Mouse (Mus musculus): Measurements from ENCODE around the gene Afmid. TPM values are rescaled to one million over a fixed set of nuclear protein-coding genes. Genes with fewer than 3 reads are reported as not detected.
A peak's percentile ranks its signal among the peaks of the same experiment; 100 is the strongest.

The Afmid gene
- polyA plus RNA-seq, 1 experiment from 2014 or later = 20.8 TPM

DNA sequence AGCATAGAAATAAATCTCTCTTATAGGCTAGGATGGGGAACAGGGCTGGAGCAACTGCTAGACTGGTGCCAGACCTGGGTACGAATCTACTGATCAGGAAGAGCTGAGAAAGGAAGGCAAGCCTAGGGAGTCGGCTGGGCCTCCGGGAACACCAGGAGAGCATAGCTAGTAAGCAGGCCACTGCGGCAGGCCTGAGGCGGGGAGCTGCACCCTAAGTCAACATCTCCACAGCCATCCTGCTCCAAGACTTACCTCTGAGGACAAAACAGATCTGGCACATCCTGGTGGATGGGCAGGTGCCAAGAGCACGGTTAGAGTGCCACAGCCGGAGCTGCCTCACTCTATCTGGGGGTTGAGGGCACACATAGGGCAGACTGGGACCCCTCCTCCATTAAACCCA is 5.6 kb upstream of the Afmid start:
- ATAC-seq (ENCODE audit: insufficient number of reproducible peaks, insufficient read depth, low FRiP score, low read depth) = no peak
- Histone ChIP-seq H3K9ac (ENCODE audit: low read length) (peak overlapping the region; percentile 53), H3K4me3 (ENCODE audit: control insufficient read depth in 1 of 2, insufficient read depth in 1 of 2, low read depth in 1 of 2, low read length in 2 of 2) (no peak overlapping the region), H3K27ac (replicated peaks in 1 of 2; ENCODE audit: control insufficient read depth in 1 of 2, insufficient read depth in 1 of 2, low read depth in 2 of 2, low read length in 2 of 2) (peak overlapping the region in 1 of 2 experiments; percentile 77; a peak in 2 of 4 replicates), H3K9me3 (ENCODE audit: control insufficient read depth, low read length) (no peaks in the 10 kb centered on the region), H3K4me2 (ENCODE audit: low read length) (no peak overlapping the region), H3K27me3 (ENCODE audit: control insufficient read depth, insufficient read depth, low read length) (no peaks in the 10 kb centered on the region), H3K4me1 (ENCODE audit: control insufficient read depth in 2 of 2, insufficient read depth in 2 of 2, low read length in 2 of 2) (peaks cover 30 to 49% of the 10 kb centered on the region in 2 experiments), H3K36me3 (ENCODE audit: control insufficient read depth, insufficient read depth, low read length) (peaks cover 88% of the 10 kb centered on the region)
- WGBS = 93% methylated on average over 7 of the region's 7 CpGs

DNA sequence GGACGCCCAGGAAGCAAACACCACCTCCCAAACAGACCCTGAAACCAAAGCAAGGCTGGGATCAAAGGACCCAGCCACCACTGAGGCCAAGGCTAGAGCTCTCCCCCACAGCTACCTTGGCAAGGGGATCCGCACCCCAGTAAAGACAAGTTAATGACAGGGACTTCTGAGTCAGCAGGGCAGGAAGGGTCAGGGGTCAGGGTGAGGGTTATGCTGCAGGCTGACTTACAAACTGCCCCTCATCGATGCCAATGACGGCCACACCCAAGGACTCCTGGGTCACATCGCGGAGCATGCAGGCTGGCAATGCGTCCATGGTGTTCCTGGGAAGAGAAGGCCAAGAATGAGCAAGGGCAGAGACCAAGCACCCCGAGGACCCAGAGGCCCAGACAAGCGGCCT is 3.9 kb upstream of the Afmid start:
- Histone ChIP-seq H3K4me1 (ENCODE audit: control insufficient read depth in 2 of 2, insufficient read depth in 2 of 2, low read length in 2 of 2) (peaks cover 38 to 63% of the 10 kb centered on the region in 2 experiments), H3K4me2 (ENCODE audit: low read length) (no peak overlapping the region), H3K27ac (replicated peaks in 1 of 2; ENCODE audit: control insufficient read depth in 1 of 2, insufficient read depth in 1 of 2, low read depth in 2 of 2, low read length in 2 of 2) (no peak overlapping the region), H3K9ac (ENCODE audit: low read length) (0 out of 2 replicates have a peak overlapping the region, but pooled peaks have one; percentile 54), H3K9me3 (ENCODE audit: control insufficient read depth, low read length) (no peaks in the 10 kb centered on the region), H3K36me3 (ENCODE audit: control insufficient read depth, insufficient read depth, low read length) (peaks cover 72% of the 10 kb centered on the region), H3K4me3 (ENCODE audit: control insufficient read depth in 1 of 2, insufficient read depth in 1 of 2, low read depth in 1 of 2, low read length in 2 of 2) (no peak overlapping the region), H3K27me3 (ENCODE audit: control insufficient read depth, insufficient read depth, low read length) (no peaks in the 10 kb centered on the region)
- WGBS = 91% methylated on average over 9 of the region's 9 CpGs
- ATAC-seq (ENCODE audit: insufficient number of reproducible peaks, insufficient read depth, low FRiP score, low read depth) = no peak

DNA sequence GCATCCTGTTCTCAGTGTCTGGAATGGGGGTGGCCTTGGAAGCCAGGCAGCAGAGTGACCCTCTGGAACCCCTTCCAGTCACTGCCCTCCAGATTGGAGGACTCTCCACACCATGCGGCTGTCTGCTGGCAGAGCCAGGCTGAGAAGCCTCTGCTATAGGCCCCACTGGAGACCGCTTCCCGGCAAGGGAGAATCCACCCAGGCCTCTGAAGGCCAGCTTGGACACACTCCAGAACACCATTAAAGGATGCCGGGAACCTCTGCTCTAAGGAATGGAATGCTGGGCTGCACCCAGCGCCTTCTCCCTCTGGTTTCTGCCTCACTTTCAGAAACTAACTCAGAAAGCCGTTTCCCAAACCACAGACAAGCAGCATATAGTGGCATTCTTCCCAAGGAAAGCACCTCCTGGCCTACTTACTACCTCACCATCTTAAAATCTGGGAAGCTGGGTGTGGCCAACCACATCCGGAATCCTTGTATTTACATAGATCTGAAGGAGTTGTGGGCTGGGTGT is 2.9 kb upstream of the Afmid start:
- peaks cover 47 to 72% of the 10 kb centered on the region in 2 experiments for H3K4me1 ChIP-seq (ENCODE audit: control insufficient read depth in 2 of 2, insufficient read depth in 2 of 2, low read length in 2 of 2)
- no peaks in the 10 kb centered on the region for H3K27me3 ChIP-seq (ENCODE audit: control insufficient read depth, insufficient read depth, low read length)
- peaks cover 62% of the 10 kb centered on the region for H3K36me3 ChIP-seq (ENCODE audit: control insufficient read depth, insufficient read depth, low read length)
- H3K9ac ChIP-seq (ENCODE audit: low read length) = peak overlapping the region; percentile 54
- H3K4me3 ChIP-seq (ENCODE audit: control insufficient read depth in 1 of 2, insufficient read depth in 1 of 2, low read depth in 1 of 2, low read length in 2 of 2) = no peak overlapping the region
- H3K27ac ChIP-seq (replicated peaks in 1 of 2; ENCODE audit: control insufficient read depth in 1 of 2, insufficient read depth in 1 of 2, low read depth in 2 of 2, low read length in 2 of 2) = peak overlapping the region; percentile 65 to 73
- H3K4me2 ChIP-seq (ENCODE audit: low read length) = peak overlapping the region; percentile 92
- no peaks in the 10 kb centered on the region for H3K9me3 ChIP-seq (ENCODE audit: control insufficient read depth, low read length)
- 40% methylated on average over 7 of the region's 7 CpGs for WGBS
- no peak for ATAC-seq (ENCODE audit: insufficient number of reproducible peaks, insufficient read depth, low FRiP score, low read depth)

DNA sequence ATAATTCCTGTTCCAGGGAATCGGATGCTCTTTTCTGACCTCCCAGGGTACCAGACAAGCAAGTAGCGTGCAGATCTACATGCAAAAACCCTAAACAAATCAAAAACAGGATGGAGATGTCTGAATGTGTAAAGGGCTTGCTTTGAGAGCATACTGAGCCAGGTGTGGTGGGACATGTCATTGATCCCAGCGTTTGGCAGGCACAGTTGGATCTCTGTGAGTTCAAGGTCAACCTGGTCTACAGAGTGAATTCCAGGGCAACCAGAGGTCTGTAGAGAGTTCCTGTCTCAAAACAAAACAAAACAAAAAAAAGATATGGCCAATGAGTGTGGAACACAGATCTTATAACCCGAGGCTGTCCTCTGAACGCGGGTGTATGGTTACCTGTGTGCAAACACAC is 2.3 kb upstream of the Afmid start:
- Histone ChIP-seq H3K9me3 (ENCODE audit: control insufficient read depth, low read length) (no peaks in the 10 kb centered on the region), H3K4me3 (ENCODE audit: control insufficient read depth in 1 of 2, insufficient read depth in 1 of 2, low read depth in 1 of 2, low read length in 2 of 2) (no peak overlapping the region), H3K27me3 (ENCODE audit: control insufficient read depth, insufficient read depth, low read length) (no peaks in the 10 kb centered on the region), H3K9ac (ENCODE audit: low read length) (peak overlapping the region; percentile 54), H3K4me2 (ENCODE audit: low read length) (peak overlapping the region; percentile 92), H3K36me3 (ENCODE audit: control insufficient read depth, insufficient read depth, low read length) (peaks cover 56% of the 10 kb centered on the region), H3K4me1 (ENCODE audit: control insufficient read depth in 2 of 2, insufficient read depth in 2 of 2, low read length in 2 of 2) (peaks cover 53 to 79% of the 10 kb centered on the region in 2 experiments), H3K27ac (replicated peaks in 1 of 2; ENCODE audit: control insufficient read depth in 1 of 2, insufficient read depth in 1 of 2, low read depth in 2 of 2, low read length in 2 of 2) (peak overlapping the region; percentile 65 to 97)
- ATAC-seq (ENCODE audit: insufficient number of reproducible peaks, insufficient read depth, low FRiP score, low read depth) = no peak
- WGBS = 89% methylated on average over 6 of the region's 6 CpGs

GRCm38 (mm10) chr11:117824060-117824969 is 1.4 kb upstream of the Afmid start:
- peak; percentile 48; the same call in 1 of the 2 replicates for ATAC-seq (ENCODE audit: insufficient number of reproducible peaks, insufficient read depth, low FRiP score, low read depth)
- Histone ChIP-seq H3K9me3 (ENCODE audit: control insufficient read depth, low read length) (no peaks in the 10 kb centered on the region), H3K27me3 (ENCODE audit: control insufficient read depth, insufficient read depth, low read length) (no peaks in the 10 kb centered on the region), H3K27ac (replicated peaks in 1 of 2; ENCODE audit: control insufficient read depth in 1 of 2, insufficient read depth in 1 of 2, low read depth in 2 of 2, low read length in 2 of 2) (peak overlapping the region; percentile 36 to 97), H3K4me2 (ENCODE audit: low read length) (peak overlapping the region; percentile 92), H3K4me1 (ENCODE audit: control insufficient read depth in 2 of 2, insufficient read depth in 2 of 2, low read length in 2 of 2) (peaks cover 55 to 83% of the 10 kb centered on the region in 2 experiments), H3K9ac (ENCODE audit: low read length) (peak overlapping the region; percentile 86), H3K4me3 (ENCODE audit: control insufficient read depth in 1 of 2, insufficient read depth in 1 of 2, low read depth in 1 of 2, low read length in 2 of 2) (peak overlapping the region; percentile 56 to 71), H3K36me3 (ENCODE audit: control insufficient read depth, insufficient read depth, low read length) (peaks cover 47% of the 10 kb centered on the region)
- 9% methylated on average over 23 of the region's 23 CpGs for WGBS

- Histone ChIP-seq H3K27me3 (ENCODE audit: control insufficient read depth, insufficient read depth, low read length) (no peaks in the 10 kb centered on the region), H3K4me3 (ENCODE audit: control insufficient read depth in 1 of 2, insufficient read depth in 1 of 2, low read depth in 1 of 2, low read length in 2 of 2) (peak overlapping the region; percentile 56 to 71), H3K4me1 (ENCODE audit: control insufficient read depth in 2 of 2, insufficient read depth in 2 of 2, low read length in 2 of 2) (peaks cover 63 to 90% of the 10 kb centered on the region in 2 experiments), H3K9ac (ENCODE audit: low read length) (peak overlapping the region; percentile 86), H3K4me2 (ENCODE audit: low read length) (peak overlapping the region; percentile 92), H3K9me3 (ENCODE audit: control insufficient read depth, low read length) (no peaks in the 10 kb centered on the region), H3K27ac (replicated peaks in 1 of 2; ENCODE audit: control insufficient read depth in 1 of 2, insufficient read depth in 1 of 2, low read depth in 2 of 2, low read length in 2 of 2) (peak overlapping the region; percentile 83 to 97), H3K36me3 (ENCODE audit: control insufficient read depth, insufficient read depth, low read length) (peaks cover 29% of the 10 kb centered on the region)
- no peak for ATAC-seq (ENCODE audit: insufficient number of reproducible peaks, insufficient read depth, low FRiP score, low read depth)
- 10% methylated on average over 5 of the region's 5 CpGs for WGBS
Measured at GRCm38 (mm10) chr11:117826164-117826563, 440 bp downstream of the Afmid start.

DNA sequence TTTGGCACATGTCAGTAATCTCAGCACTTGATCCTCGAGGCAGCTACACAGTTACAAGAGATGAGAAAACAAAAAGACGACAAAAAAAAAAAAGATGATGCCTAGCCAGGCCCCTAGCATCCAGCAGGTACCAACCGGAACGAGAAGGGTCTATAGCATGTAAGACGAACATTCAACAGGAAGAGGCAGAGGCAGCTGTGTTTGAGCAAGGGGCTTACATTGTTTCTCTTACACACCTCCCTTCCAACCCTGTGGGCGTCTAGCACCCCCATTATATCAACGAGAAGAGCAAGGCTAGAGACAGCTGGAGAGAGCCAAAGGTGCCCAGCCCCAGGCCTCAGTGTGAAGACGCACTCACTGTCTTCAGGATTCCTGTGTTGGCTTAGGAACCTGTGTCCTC is 1.2 kb downstream of the Afmid start:
- Histone ChIP-seq H3K36me3 (ENCODE audit: control insufficient read depth, insufficient read depth, low read length) (peaks cover 21% of the 10 kb centered on the region), H3K4me3 (ENCODE audit: control insufficient read depth in 1 of 2, insufficient read depth in 1 of 2, low read depth in 1 of 2, low read length in 2 of 2) (no peak overlapping the region), H3K9me3 (ENCODE audit: control insufficient read depth, low read length) (no peaks in the 10 kb centered on the region), H3K4me1 (ENCODE audit: control insufficient read depth in 2 of 2, insufficient read depth in 2 of 2, low read length in 2 of 2) (peaks cover 63 to 88% of the 10 kb centered on the region in 2 experiments), H3K4me2 (ENCODE audit: low read length) (peak overlapping the region; percentile 92), H3K27ac (replicated peaks in 1 of 2; ENCODE audit: control insufficient read depth in 1 of 2, insufficient read depth in 1 of 2, low read depth in 2 of 2, low read length in 2 of 2) (peak overlapping the region in 1 of 2 experiments; percentile 97; a peak in 2 of 4 replicates), H3K9ac (ENCODE audit: low read length) (peak overlapping the region; percentile 86), H3K27me3 (ENCODE audit: control insufficient read depth, insufficient read depth, low read length) (no peaks in the 10 kb centered on the region)
- 55% methylated on average over 8 of the region's 8 CpGs for WGBS
- no peak for ATAC-seq (ENCODE audit: insufficient number of reproducible peaks, insufficient read depth, low FRiP score, low read depth)
